Mouse (Mus musculus): Measurements from ENCODE around the gene Gp1bb. TPM values are rescaled to one million over a fixed set of nuclear protein-coding genes. Genes with fewer than 3 reads are reported as not detected.

The Gp1bb gene
- total and polyA plus RNA-seq, 3 experiments: not detected

DNA sequence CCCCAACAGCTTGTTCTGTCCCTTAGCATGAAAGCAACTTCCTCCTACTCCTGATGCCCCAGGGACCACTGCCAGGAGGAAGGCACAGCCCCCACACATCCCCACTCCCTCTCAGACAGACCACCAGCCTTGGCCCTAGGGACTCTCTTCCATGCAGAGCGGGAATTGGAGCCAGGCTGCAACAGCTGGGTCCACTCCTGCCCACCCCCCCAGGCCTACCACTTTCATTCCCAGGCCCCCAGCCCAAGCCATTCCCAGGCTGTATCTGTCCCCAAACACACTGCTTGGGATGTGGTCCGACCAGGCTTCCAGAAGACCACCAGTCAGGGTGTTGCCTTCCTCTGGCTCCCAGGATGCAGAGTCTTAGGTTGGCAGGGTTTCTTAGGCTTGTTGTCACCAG, 13.1 kb downstream of the Gp1bb start:
- TF ChIP-seq ZC3H11A (IDR thresholded peaks at IDR 0.05; ENCODE audit: low read depth, low read length) (no peak), KAT2A (IDR thresholded peaks at IDR 0.05; ENCODE audit: insufficient replicate concordance, low read length) (no peak), HCFC1 (IDR thresholded peaks at IDR 0.05; ENCODE audit: low read depth, low read length) (no peak), EP300 (IDR thresholded peaks at IDR 0.05; ENCODE audit: low read length) (no peak), MEF2A (IDR thresholded peaks at IDR 0.05; ENCODE audit: borderline replicate concordance, low read depth, low read length) (no peak), PAX5 (IDR thresholded peaks at IDR 0.05; ENCODE audit: low read length) (no peak), JUND (conservative IDR thresholded peaks at IDR 0.05; ENCODE audit: low read depth, low read length) (no peak)
- in situ Hi-C loops (cut with MboI; ENCODE audit: low pct_ligation_motif_present, low pct_unique_long_range_greater_than_20kb, low sequenced_read_pairs): no loop called here
- Histone ChIP-seq H3K27me3 (replicated peaks) (peaks cover 32% of the 10 kb centered on the region), H3K4me3 (replicated peaks in 1 of 3; ENCODE audit: low read depth in 2 of 3, low read length in 2 of 3, poor library complexity in 1 of 3) (no peak overlapping the region), H3K9ac (ENCODE audit: insufficient read depth, low read depth) (no peak overlapping the region), H3K79me2 (replicated peaks; ENCODE audit: control insufficient read depth, extremely low read depth, insufficient read depth, poor library complexity, severe bottlenecking) (no peaks in the 10 kb centered on the region), H3K27ac (ENCODE audit: insufficient read depth, low read depth) (no peak overlapping the region), H3K36me3 (replicated peaks in 1 of 2; ENCODE audit: control insufficient read depth in 1 of 2, insufficient read depth in 1 of 2, low read length in 1 of 2) (no peaks in the 10 kb centered on the region), H3K9me3 (replicated peaks; ENCODE audit: low read length) (no peaks in the 10 kb centered on the region), H3K4me2 (ENCODE audit: insufficient read depth, low read depth, poor library complexity, severe bottlenecking) (no peak overlapping the region), H3K4me1 (ENCODE audit: control insufficient read depth in 1 of 2, insufficient read depth in 2 of 2) (peaks cover 8 to 29% of the 10 kb centered on the region in 2 experiments)
- DNase-seq (ENCODE audit: extremely low read depth): no peak
- dilution Hi-C loops (cut with MboI; ENCODE audit: extremely low pct_ligation_motif_present, extremely low pct_unique_long_range_greater_than_20kb, low sequenced_read_pairs): no loop called here

DNA sequence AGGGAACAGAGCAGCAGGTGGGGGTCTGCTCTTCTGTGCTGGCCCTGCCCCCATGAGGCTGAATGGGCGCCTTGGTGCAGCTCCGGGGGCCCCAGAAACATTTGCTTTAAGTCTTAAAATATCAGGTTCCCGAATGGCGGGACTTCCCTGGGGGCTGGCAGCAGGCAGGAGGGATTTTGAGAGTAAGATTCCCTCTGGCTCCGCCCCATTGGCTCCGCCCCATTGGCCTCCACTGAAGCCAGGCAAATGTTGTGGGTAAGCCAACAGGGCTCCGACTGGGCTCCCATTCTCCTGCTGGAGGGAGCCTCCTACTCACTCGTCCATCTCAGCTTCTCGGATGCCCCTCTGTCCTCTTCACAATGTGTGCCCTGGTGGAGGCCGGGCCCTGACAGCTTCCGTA, 14.0 kb downstream of the Gp1bb start:
- peaks cover 24% of the 10 kb centered on the region for H3K27me3 ChIP-seq (replicated peaks)
- no peak overlapping the region for H3K27ac ChIP-seq (ENCODE audit: insufficient read depth, low read depth)
- H3K4me3 ChIP-seq (replicated peaks in 1 of 3; ENCODE audit: low read depth in 2 of 3, low read length in 2 of 3, poor library complexity in 1 of 3): no peak overlapping the region
- peak; percentile 60 for DNase-seq (ENCODE audit: extremely low read depth)
- no peaks in the 10 kb centered on the region for H3K36me3 ChIP-seq (replicated peaks in 1 of 2; ENCODE audit: control insufficient read depth in 1 of 2, insufficient read depth in 1 of 2, low read length in 1 of 2)
- dilution Hi-C loops (cut with MboI; ENCODE audit: extremely low pct_ligation_motif_present, extremely low pct_unique_long_range_greater_than_20kb, low sequenced_read_pairs) (no loop called here), in situ Hi-C loops (cut with MboI; ENCODE audit: low pct_ligation_motif_present, low pct_unique_long_range_greater_than_20kb, low sequenced_read_pairs) (no loop called here)
- no peaks in the 10 kb centered on the region for H3K79me2 ChIP-seq (replicated peaks; ENCODE audit: control insufficient read depth, extremely low read depth, insufficient read depth, poor library complexity, severe bottlenecking)
- no peak overlapping the region for H3K9ac ChIP-seq (ENCODE audit: insufficient read depth, low read depth)
- H3K4me1 ChIP-seq (ENCODE audit: control insufficient read depth in 1 of 2, insufficient read depth in 2 of 2): peaks cover 8 to 29% of the 10 kb centered on the region in 2 experiments
- H3K4me2 ChIP-seq (ENCODE audit: insufficient read depth, low read depth, poor library complexity, severe bottlenecking): peak overlapping the region; percentile 39; the same call in 1 of the 2 replicates
- TF ChIP-seq GABPA (IDR thresholded peaks at IDR 0.05; ENCODE audit: insufficient replicate concordance, low read depth, low read length) (no peak), SIN3A (IDR thresholded peaks at IDR 0.05; ENCODE audit: low read length) (no peak), CHD1 (IDR thresholded peaks at IDR 0.05; ENCODE audit: low read depth, low read length) (no peak), JUN (IDR thresholded peaks at IDR 0.05; ENCODE audit: insufficient read depth, low read depth, low read length) (no peak), POLR2AphosphoS2 (IDR thresholded peaks at IDR 0.05; ENCODE audit: low read depth, low read length) (no peak), ZMIZ1 (IDR thresholded peaks at IDR 0.05; ENCODE audit: low read depth, low read length) (no peak), RCOR1 (conservative IDR thresholded peaks at IDR 0.05; ENCODE audit: low read depth, low read length) (no peak), IRF4 (IDR thresholded peaks at IDR 0.05; ENCODE audit: low read depth, low read length) (no peak; the same call in 1 of the 2 replicates), USF1 (IDR thresholded peaks at IDR 0.05; ENCODE audit: low read depth, low read length) (no peak), MAX (IDR thresholded peaks at IDR 0.05; ENCODE audit: low read length) (no peak), NELFE (IDR thresholded peaks at IDR 0.05; ENCODE audit: low read depth, low read length) (no peak), NRF1 (IDR thresholded peaks at IDR 0.05; ENCODE audit: low read depth, low read length) (no peak), SMC3 (IDR thresholded peaks at IDR 0.05; ENCODE audit: low read depth, low read length) (no peak), ZC3H11A (IDR thresholded peaks at IDR 0.05; ENCODE audit: low read depth, low read length) (no peak), UBTF (IDR thresholded peaks at IDR 0.05; ENCODE audit: low read depth, low read length) (no peak), KAT2A (IDR thresholded peaks at IDR 0.05; ENCODE audit: insufficient replicate concordance, low read length) (no peak)
- H3K9me3 ChIP-seq (replicated peaks; ENCODE audit: low read length): no peaks in the 10 kb centered on the region

Measured in CH12.LX (cell line).